Mouse (Mus musculus) frontal cortex, adult 2 months (tissue): ENCODE measurements around the gene Ptov1. TPM values are rescaled to one million over a fixed set of nuclear protein-coding genes. Genes with fewer than 3 reads are reported as not detected.
"Not testable (repeated sequence)": the region's sequence is repeated elsewhere in the genome, so short reads cannot be mapped to it uniquely, and the experiment has no call there.

ENCODE experiments used
- DNase-seq, 2 experiments: peaks; one replicate each; pipeline ENCODE4 v3.0.0; 2022; ENCODE audit warnings: low spot score in 1 of 2; ENCODE audit errors: extremely low spot score in 1 of 2
- polyA plus RNA-seq: library from polyadenylated mRNA; depleted of rRNA; stranded (reverse); fragments of >200 nt; gene quantifications from 2 replicates; pipeline ENCODE4 v1.2.3, GENCODE M21; 2012

Gene Ptov1
- polyA plus RNA-seq, 1 experiment: 408 TPM

- no peak for DNase-seq
These were observed 20.6 kb upstream of the Ptov1 start for GRCm38 (mm10) chr7:44890180-44890579.

GRCm38 (mm10) chr7:44888256-44889105 lies 18.9 kb upstream of the Ptov1 start:
- no peak for DNase-seq

GRCm38 (mm10) chr7:44886964-44887363 lies 17.4 kb upstream of the Ptov1 start:
- no peak for DNase-seq

- no peak for DNase-seq
These were observed 15.0 kb upstream of the Ptov1 start for GRCm38 (mm10) chr7:44884637-44885036.

- no peak for DNase-seq
These were observed 13.4 kb upstream of the Ptov1 start for GRCm38 (mm10) chr7:44883036-44883435.

GRCm38 (mm10) chr7:44877833-44878232 lies 8.2 kb upstream of the Ptov1 start:
- no peak for DNase-seq

GRCm38 (mm10) chr7:44871774-44872173 lies 2.2 kb upstream of the Ptov1 start:
- not testable (repeated sequence) for DNase-seq

- no peak for DNase-seq
These were observed 1.6 kb upstream of the Ptov1 start for GRCm38 (mm10) chr7:44871181-44871580.

- no peak for DNase-seq
These were observed 1.0 kb upstream of the Ptov1 start for GRCm38 (mm10) chr7:44870614-44871013.

- no peak for DNase-seq
These were observed 480 bp downstream of the Ptov1 start for GRCm38 (mm10) chr7:44868919-44869696.

- DNase-seq: no peak
These were observed 1.1 kb downstream of the Ptov1 start for GRCm38 (mm10) chr7:44868465-44868864.

- DNase-seq: no peak
These were observed 1.8 kb downstream of the Ptov1 start for GRCm38 (mm10) chr7:44867802-44868201.

GRCm38 (mm10) chr7:44867010-44867702 lies 2.4 kb downstream of the Ptov1 start:
- no peak for DNase-seq

- DNase-seq: no peak
These were observed 3.1 kb downstream of the Ptov1 start for GRCm38 (mm10) chr7:44866276-44867009.

- no peak for DNase-seq
These were observed 4.7 kb downstream of the Ptov1 start for GRCm38 (mm10) chr7:44864595-44865542.

GRCm38 (mm10) chr7:44863982-44864494 lies 5.5 kb downstream of the Ptov1 start:
- no peak for DNase-seq

GRCm38 (mm10) chr7:44863210-44863609 lies 6.4 kb downstream of the Ptov1 start:
- DNase-seq: no peak

- DNase-seq: no peak
These were observed 7.2 kb downstream of the Ptov1 start for GRCm38 (mm10) chr7:44862434-44862833.

GRCm38 (mm10) chr7:44861429-44861816 lies 8.2 kb downstream of the Ptov1 start:
- no peak for DNase-seq
